Mouse (Mus musculus): ENCODE measurements around the gene Rfc2. TPM values are rescaled to one million over a fixed set of nuclear protein-coding genes. Genes with fewer than 3 reads are reported as not detected.

The Rfc2 gene
- total and polyA plus RNA-seq, 3 experiments, result 222 to 283 (median 237) TPM

- H3K9ac ChIP-seq (ENCODE audit: insufficient read depth, low read depth), result no peak overlapping the region
- H3K27ac ChIP-seq (ENCODE audit: insufficient read depth, low read depth), result no peak overlapping the region
Observed at GRCm38 (mm10) chr5:134593093-134593492, 11.9 kb downstream of the Rfc2 start.

GRCm38 (mm10) chr5:134597711-134598110, 16.5 kb downstream of the Rfc2 start:
- Histone ChIP-seq H3K9me3 (replicated peaks; ENCODE audit: low read length) (peaks cover 3% of the 10 kb centered on the region), H3K4me1 (ENCODE audit: control insufficient read depth in 1 of 2, insufficient read depth in 2 of 2) (no peaks in the 10 kb centered on the region), H3K79me2 (replicated peaks; ENCODE audit: control insufficient read depth, extremely low read depth, insufficient read depth, poor library complexity, severe bottlenecking) (no peaks in the 10 kb centered on the region), H3K4me2 (ENCODE audit: insufficient read depth, low read depth, poor library complexity, severe bottlenecking) (no peak overlapping the region), H3K36me3 (replicated peaks in 1 of 2; ENCODE audit: control insufficient read depth in 1 of 2, insufficient read depth in 1 of 2, low read length in 1 of 2) (peaks cover 88 to 96% of the 10 kb centered on the region in 2 experiments), H3K27me3 (replicated peaks) (no peaks in the 10 kb centered on the region), H3K27ac (ENCODE audit: insufficient read depth, low read depth) (no peak overlapping the region), H3K4me3 (replicated peaks in 1 of 3; ENCODE audit: low read depth in 2 of 3, low read length in 2 of 3, poor library complexity in 1 of 3) (no peak overlapping the region), H3K9ac (ENCODE audit: insufficient read depth, low read depth) (no peak overlapping the region)
- dilution Hi-C loops (cut with MboI; ENCODE audit: extremely low pct_ligation_motif_present, extremely low pct_unique_long_range_greater_than_20kb, low sequenced_read_pairs) (no loop called here), in situ Hi-C loops (cut with MboI; ENCODE audit: low pct_ligation_motif_present, low pct_unique_long_range_greater_than_20kb, low sequenced_read_pairs) (no loop called here)
- TF ChIP-seq POLR2AphosphoS2 (IDR thresholded peaks at IDR 0.05; ENCODE audit: low read depth, low read length), result 0 out of 2 replicates have a peak, but pooled peaks have one; percentile 7
- no peak for TF ChIP-seq CHD2 (IDR thresholded peaks at IDR 0.05; ENCODE audit: low read length)
- no peak for DNase-seq (ENCODE audit: extremely low read depth)

More at GRCm38 (mm10) chr5:134593093-134593492, 11.9 kb downstream of the Rfc2 start:
- Histone ChIP-seq H3K27me3 (replicated peaks) (no peaks in the 10 kb centered on the region), H3K9me3 (replicated peaks; ENCODE audit: low read length) (no peaks in the 10 kb centered on the region), H3K36me3 (replicated peaks in 1 of 2; ENCODE audit: control insufficient read depth in 1 of 2, insufficient read depth in 1 of 2, low read length in 1 of 2) (peaks cover 78 to 92% of the 10 kb centered on the region in 2 experiments), H3K79me2 (replicated peaks; ENCODE audit: control insufficient read depth, extremely low read depth, insufficient read depth, poor library complexity, severe bottlenecking) (no peaks in the 10 kb centered on the region), H3K4me1 (ENCODE audit: control insufficient read depth in 1 of 2, insufficient read depth in 2 of 2) (peaks cover 2 to 13% of the 10 kb centered on the region in 2 experiments; a peak in 1 of 4 replicates), H3K4me3 (replicated peaks in 1 of 3; ENCODE audit: low read depth in 2 of 3, low read length in 2 of 3, poor library complexity in 1 of 3) (no peak overlapping the region), H3K4me2 (ENCODE audit: insufficient read depth, low read depth, poor library complexity, severe bottlenecking) (no peak overlapping the region)
- in situ Hi-C loops (cut with MboI; ENCODE audit: low pct_ligation_motif_present, low pct_unique_long_range_greater_than_20kb, low sequenced_read_pairs) (no loop called here), dilution Hi-C loops (cut with MboI; ENCODE audit: extremely low pct_ligation_motif_present, extremely low pct_unique_long_range_greater_than_20kb, low sequenced_read_pairs) (no loop called here)
- TF ChIP-seq E2F4 (IDR thresholded peaks at IDR 0.05; ENCODE audit: insufficient replicate concordance, low read depth, low read length), result no peak
- TF ChIP-seq EP300 (IDR thresholded peaks at IDR 0.05; ENCODE audit: low read length), result no peak
- no peak for TF ChIP-seq UBTF (IDR thresholded peaks at IDR 0.05; ENCODE audit: low read depth, low read length)
- no peak for TF ChIP-seq POLR2A (IDR thresholded peaks at IDR 0.05; ENCODE audit: low read depth, low read length)
- TF ChIP-seq PAX5 (IDR thresholded peaks at IDR 0.05; ENCODE audit: low read length), result no peak
- TF ChIP-seq ETS1 (conservative IDR thresholded peaks at IDR 0.05; ENCODE audit: low read depth, low read length), result no peak
- TF ChIP-seq ZNF384 (IDR thresholded peaks at IDR 0.05; ENCODE audit: low read depth, low read length), result no peak
- TF ChIP-seq SMC3 (IDR thresholded peaks at IDR 0.05; ENCODE audit: low read depth, low read length), result no peak
- TF ChIP-seq MAFK (IDR thresholded peaks at IDR 0.05; ENCODE audit: insufficient replicate concordance, low read length), result no peak
- TF ChIP-seq JUND (conservative IDR thresholded peaks at IDR 0.05; ENCODE audit: low read depth, low read length), result no peak
- DNase-seq (ENCODE audit: extremely low read depth), result no peak

GRCm38 (mm10) chr5:134604376-134604775, 23.2 kb downstream of the Rfc2 start:
- in situ Hi-C loops (cut with MboI; ENCODE audit: low pct_ligation_motif_present, low pct_unique_long_range_greater_than_20kb, low sequenced_read_pairs), result loop anchor here (25.0 kb wide), 1 partner anchor 242 kb away; no protein-coding TSS in a partner anchor

More at GRCm38 (mm10) chr5:134604376-134604775, 23.2 kb downstream of the Rfc2 start:
- Histone ChIP-seq H3K4me3 (replicated peaks in 1 of 3; ENCODE audit: low read depth in 2 of 3, low read length in 2 of 3, poor library complexity in 1 of 3) (no peak overlapping the region), H3K79me2 (replicated peaks; ENCODE audit: control insufficient read depth, extremely low read depth, insufficient read depth, poor library complexity, severe bottlenecking) (peaks cover 6% of the 10 kb centered on the region; the same call in 1 of the 2 replicates), H3K27me3 (replicated peaks) (no peaks in the 10 kb centered on the region), H3K4me1 (ENCODE audit: control insufficient read depth in 1 of 2, insufficient read depth in 2 of 2) (peaks cover 2 to 27% of the 10 kb centered on the region in 2 experiments; a peak in 3 of 4 replicates), H3K9ac (ENCODE audit: insufficient read depth, low read depth) (no peak overlapping the region), H3K4me2 (ENCODE audit: insufficient read depth, low read depth, poor library complexity, severe bottlenecking) (no peak overlapping the region), H3K27ac (ENCODE audit: insufficient read depth, low read depth) (no peak overlapping the region), H3K36me3 (replicated peaks in 1 of 2; ENCODE audit: control insufficient read depth in 1 of 2, insufficient read depth in 1 of 2, low read length in 1 of 2) (peaks cover 80 to 94% of the 10 kb centered on the region in 2 experiments), H3K9me3 (replicated peaks; ENCODE audit: low read length) (no peaks in the 10 kb centered on the region)
- DNase-seq (ENCODE audit: extremely low read depth), result no peak
- dilution Hi-C loops (cut with MboI; ENCODE audit: extremely low pct_ligation_motif_present, extremely low pct_unique_long_range_greater_than_20kb, low sequenced_read_pairs), result no loop called here
- TF ChIP-seq TCF12 (IDR thresholded peaks at IDR 0.05; ENCODE audit: low read depth, low read length), result no peak
- no peak for TF ChIP-seq ZMIZ1 (IDR thresholded peaks at IDR 0.05; ENCODE audit: low read depth, low read length)
- TF ChIP-seq NRF1 (IDR thresholded peaks at IDR 0.05; ENCODE audit: low read depth, low read length), result no peak
- TF ChIP-seq NELFE (IDR thresholded peaks at IDR 0.05; ENCODE audit: low read depth, low read length), result no peak
- TF ChIP-seq ETS1 (conservative IDR thresholded peaks at IDR 0.05; ENCODE audit: low read depth, low read length), result no peak
- no peak for TF ChIP-seq BHLHE40 (IDR thresholded peaks at IDR 0.05; ENCODE audit: low read depth, low read length)
- TF ChIP-seq E2F4 (IDR thresholded peaks at IDR 0.05; ENCODE audit: insufficient replicate concordance, low read depth, low read length), result no peak
- TF ChIP-seq UBTF (IDR thresholded peaks at IDR 0.05; ENCODE audit: low read depth, low read length), result no peak
